Mouse (Mus musculus): ENCODE measurements around the gene Lhx9.

DNA sequence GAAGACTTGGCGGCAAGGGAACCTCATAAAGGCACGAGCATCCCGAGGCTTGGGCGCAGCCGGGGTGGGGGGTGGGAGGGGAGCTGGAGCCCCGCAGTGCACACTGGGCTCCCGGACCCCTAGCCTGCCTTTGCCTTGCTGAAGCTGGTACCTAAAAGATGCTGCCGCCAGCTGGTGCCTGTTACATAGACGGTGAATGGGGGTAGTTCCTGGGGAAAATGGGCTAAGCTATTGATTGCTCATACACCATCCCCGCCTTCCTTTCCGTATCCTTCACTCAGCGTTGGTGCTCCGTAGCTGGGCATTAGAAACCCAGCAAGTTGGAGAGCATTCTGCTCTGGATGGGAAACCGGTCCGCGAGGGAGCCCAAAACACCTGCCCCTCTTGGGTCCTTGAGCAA lies 351 bp downstream of the Lhx9 start:
- TF ChIP-seq CTCF (IDR thresholded peaks at IDR 0.05; ENCODE audit: extremely low read depth, insufficient read depth, low read length), result no peak
- no peak for TF ChIP-seq POLR2A (IDR thresholded peaks at IDR 0.05; ENCODE audit: extremely low read depth, insufficient read depth, low read length)

All from cortical plate, adult 2 months (tissue).